Mouse (Mus musculus): Measurements from ENCODE around the gene Hipk2. TPM values are rescaled to one million over a fixed set of nuclear protein-coding genes. Genes with fewer than 3 reads are reported as not detected.

Hipk2 gene
- total RNA-seq, 1 experiment from 2014 or later, result 137 TPM

- no peak for DNase-seq
These were observed 86.6 kb downstream of the Hipk2 start for GRCm38 (mm10) chr6:38789221-38789810.

- DNase-seq, result no peak
These were observed 88.0 kb downstream of the Hipk2 start for GRCm38 (mm10) chr6:38787811-38788509.

GRCm38 (mm10) chr6:38787134-38787533 lies 88.8 kb downstream of the Hipk2 start:
- DNase-seq, result no peak

- DNase-seq, result no peak
These were observed 90.2 kb downstream of the Hipk2 start for GRCm38 (mm10) chr6:38785747-38786146.

GRCm38 (mm10) chr6:38779411-38779810 lies 96.6 kb downstream of the Hipk2 start:
- no peak for DNase-seq

- DNase-seq, result no peak
These were observed 97.1 kb downstream of the Hipk2 start for GRCm38 (mm10) chr6:38778887-38779286.

- DNase-seq, result no peak
These were observed 99.9 kb downstream of the Hipk2 start for GRCm38 (mm10) chr6:38776000-38776584.

GRCm38 (mm10) chr6:38772836-38773518 lies 103.0 kb downstream of the Hipk2 start:
- no peak for DNase-seq

GRCm38 (mm10) chr6:38771061-38771667 lies 104.8 kb downstream of the Hipk2 start:
- no peak for DNase-seq

- no peak for DNase-seq
These were observed 106.3 kb downstream of the Hipk2 start for GRCm38 (mm10) chr6:38769627-38770026.

- DNase-seq, result no peak
These were observed 113.2 kb downstream of the Hipk2 start for GRCm38 (mm10) chr6:38762588-38763265.

GRCm38 (mm10) chr6:38762006-38762405 lies 114.0 kb downstream of the Hipk2 start:
- DNase-seq, result no peak

- no peak for DNase-seq
These were observed 114.9 kb downstream of the Hipk2 start for GRCm38 (mm10) chr6:38760911-38761706.

GRCm38 (mm10) chr6:38759922-38760620 lies 115.9 kb downstream of the Hipk2 start:
- DNase-seq, result no peak

- no peak for DNase-seq
These were observed 116.8 kb downstream of the Hipk2 start for GRCm38 (mm10) chr6:38759186-38759585.

GRCm38 (mm10) chr6:38757597-38757996 lies 118.4 kb downstream of the Hipk2 start:
- DNase-seq, result no peak

- DNase-seq, result no peak
These were observed 119.0 kb downstream of the Hipk2 start for GRCm38 (mm10) chr6:38756968-38757367.

- DNase-seq, result no peak
These were observed 120.0 kb downstream of the Hipk2 start for GRCm38 (mm10) chr6:38755961-38756360.

- no peak for DNase-seq
These were observed 120.8 kb downstream of the Hipk2 start for GRCm38 (mm10) chr6:38755188-38755587.

GRCm38 (mm10) chr6:38753729-38754128 lies 122.2 kb downstream of the Hipk2 start:
- DNase-seq, result peak; percentile 60

GRCm38 (mm10) chr6:38753025-38753424 lies 122.9 kb downstream of the Hipk2 start:
- DNase-seq, result no peak

All from adrenal gland, postnatal 25 days (tissue).